Mouse (Mus musculus) heart, postnatal 0 days (tissue): ENCODE measurements at regions not wholly inside any gene's neighbourhood (a gene's known extent, or its start where the extent isn't known, plus 50 kb on each side); places are given as distances from the start of the nearest gene placed in this dataset.

Experiments
- ATAC-seq: fragments of 200-750 bp; cut with Nextera tagmentation; 2 replicates; pipeline ENCODE4 v1.8.0; 2017; ENCODE audit warnings: low read depth, moderate number of reproducible peaks, moderate library complexity; ENCODE audit not compliant: insufficient read depth
- DNase-seq: peaks from one replicate; pipeline ENCODE4 v3.0.0-alpha.2; 2016; ENCODE audit warnings: low spot score
- H3K27ac ChIP-seq: fragments of 300-500 bp; sonication (generic); 2 replicates; pipeline ENCODE4 v1.5.1; 2014; ENCODE audit warnings: low read depth, mild to moderate bottlenecking
- H3K27me3 ChIP-seq: fragments of 300-500 bp; sonication (generic); 2 replicates; pipeline ENCODE4 v1.6.1; 2014; ENCODE audit warnings: low read length, mixed read lengths; ENCODE audit not compliant: control insufficient read depth, insufficient read depth
- H3K36me3 ChIP-seq: fragments of 300-500 bp; sonication (generic); replicated peaks from 2 replicates; pipeline ENCODE4 v1.6.1; 2014; ENCODE audit warnings: low read length, mixed read lengths; ENCODE audit not compliant: control insufficient read depth, insufficient read depth
- H3K4me1 ChIP-seq: fragments of 300-500 bp; sonication (generic); 2 replicates; pipeline ENCODE4 v1.6.1; 2014; ENCODE audit warnings: antibody characterized with exemption; ENCODE audit not compliant: control insufficient read depth, insufficient read depth
- H3K4me2 ChIP-seq: fragments of 300-500 bp; sonication (generic); 2 replicates; pipeline ENCODE4 v1.6.1; 2014; ENCODE audit warnings: low read depth, mild to moderate bottlenecking, low read length, moderate library complexity
- H3K4me3 ChIP-seq: fragments of 300-500 bp; sonication (generic); 2 replicates; pipeline ENCODE4 v1.5.1; 2014; ENCODE audit warnings: low read depth, low read length
- H3K9ac ChIP-seq: fragments of 300-500 bp; sonication (generic); replicated peaks from 2 replicates; pipeline ENCODE4 v1.6.1; 2014; ENCODE audit warnings: low read depth, low read length, mixed read lengths
- H3K9me3 ChIP-seq: fragments of 300-500 bp; sonication (generic); replicated peaks from 2 replicates; pipeline ENCODE4 v1.6.1; 2016; ENCODE audit warnings: low read length; ENCODE audit not compliant: control insufficient read depth
- CTCF ChIP-seq: IDR thresholded peaks from 2 replicates; pipeline ENCODE4 v1.5.1; 2016; ENCODE audit warnings: antibody characterized with exemption, control low read depth, low read depth
- EP300 ChIP-seq: IDR thresholded peaks from 2 replicates; pipeline ENCODE4 v1.6.1; 2016; ENCODE audit warnings: antibody characterized with exemption, low read depth
- WGBS: fragments of 180-500 bp; shearing (Covaris S2); extraction: QIAGEN DNeasy Blood & Tissue Kit; methylation state at CpG from one replicate; pipeline ENCODE4 v1.1.7; 2014; 5-methylcytosine and 5-hydroxymethylcytosine counted together

- Histone ChIP-seq H3K9ac (no peak overlapping the region), H3K27ac (no peak overlapping the region), H3K27me3 (no peaks in the 10 kb centered on the region), H3K4me2 (no peak overlapping the region), H3K9me3 (no peaks in the 10 kb centered on the region), H3K4me3 (no peak overlapping the region), H3K36me3 (no peaks in the 10 kb centered on the region), H3K4me1 (no peaks in the 10 kb centered on the region)
- 73% methylated on average over 2 of the region's 2 CpGs for WGBS
- DNase-seq (no peak), ATAC-seq (no peak)
- TF ChIP-seq CTCF (peak; percentile 55), EP300 (no peak)
Observed at GRCm38 (mm10) chr17:94553400-94553799, 196.4 kb downstream of the Mettl4 start.

DNA sequence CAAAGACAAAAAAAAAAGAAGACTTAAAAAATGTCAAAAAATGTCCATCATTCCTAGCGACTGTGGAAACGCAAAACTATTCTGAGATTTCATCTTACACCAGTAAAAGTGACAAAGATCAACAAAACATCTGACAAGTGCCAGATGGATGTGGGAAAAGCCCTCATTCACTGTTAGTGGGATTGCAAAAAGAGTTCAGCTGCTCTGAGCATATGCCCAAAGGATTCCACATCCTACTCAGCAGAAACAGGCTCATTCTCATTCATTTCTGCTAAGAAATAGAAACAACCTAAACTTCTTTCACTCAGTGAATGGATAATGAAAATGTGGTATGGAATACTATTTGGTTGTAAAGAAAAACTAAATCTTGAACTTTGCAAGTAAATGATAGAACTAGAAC, 221.1 kb downstream of the Mettl4 start:
- TF ChIP-seq EP300 (no peak), CTCF (no peak)
- H3K9me3 ChIP-seq: no peaks in the 10 kb centered on the region
- no peak overlapping the region for H3K4me2 ChIP-seq
- WGBS: 82% methylated on average over 2 of the region's 2 CpGs
- no peaks in the 10 kb centered on the region for H3K27me3 ChIP-seq
- ATAC-seq (no peak), DNase-seq (no peak)
- H3K36me3 ChIP-seq: no peaks in the 10 kb centered on the region
- no peak overlapping the region for H3K9ac ChIP-seq
- H3K27ac ChIP-seq: no peak overlapping the region
- H3K4me1 ChIP-seq: no peaks in the 10 kb centered on the region
- no peak overlapping the region for H3K4me3 ChIP-seq
